Mouse (Mus musculus) MEL (cell line): ENCODE measurements at regions not wholly inside any gene's neighbourhood (a gene's known extent, or its start where the extent isn't known, plus 50 kb on each side); places are given as distances from the start of the nearest gene placed in this dataset.

ENCODE experiments used
- DNase-seq: peaks from one replicate; pipeline ENCODE4 v3.0.0; 2011; ENCODE audit warnings: low read depth, low spot score
- H3K27ac ChIP-seq: 2 replicates; pipeline ENCODE4 v1.5.1; 2012; ENCODE audit warnings: low read depth, mild to moderate bottlenecking, control low read depth, low read length, moderate library complexity; ENCODE audit not compliant: control insufficient read depth
- H3K27me3 ChIP-seq, 2 experiments: fragments of 150-350 bp in 1 of 2; sonication (generic) in 1 of 2; 2 replicates each; pipeline ENCODE4 v1.6.1; 2012; ENCODE audit warnings: low read length in 2 of 2, mild to moderate bottlenecking in 2 of 2, improper control_type of control experiment in 1 of 2, moderate library complexity in 1 of 2; ENCODE audit not compliant: insufficient read depth in 2 of 2, control insufficient read depth in 1 of 2
- H3K36me3 ChIP-seq, 2 experiments: 2 replicates each; pipeline ENCODE4 v1.6.1; 2012 to 2014; ENCODE audit warnings: low read length in 2 of 2, improper control_type of control experiment in 1 of 2, inconsistent platforms in 1 of 2, mild to moderate bottlenecking in 1 of 2; ENCODE audit not compliant: insufficient read depth in 2 of 2, control insufficient read depth in 1 of 2
- H3K4me1 ChIP-seq, 2 experiments: fragments of 150-350 bp in 1 of 2; sonication (generic) in 1 of 2; 2 replicates each; pipeline ENCODE4 v1.6.1; 2012; ENCODE audit warnings: low read length in 2 of 2, improper control_type of control experiment in 1 of 2, mild to moderate bottlenecking in 1 of 2; ENCODE audit not compliant: insufficient read depth in 2 of 2, control insufficient read depth in 1 of 2
- H3K4me3 ChIP-seq, 2 experiments: fragments of 150-350 bp in 1 of 2; sonication (generic) in 1 of 2; 2 replicates each; pipeline ENCODE4 v1.5.1; 2012; ENCODE audit warnings: low read depth in 2 of 2, low read length in 2 of 2, mild to moderate bottlenecking in 2 of 2, moderate library complexity in 2 of 2, control low read depth in 1 of 2, improper control_type of control experiment in 1 of 2; ENCODE audit not compliant: control insufficient read depth in 1 of 2, insufficient read depth in 1 of 2
- H3K79me2 ChIP-seq: 2 replicates; pipeline ENCODE4 v1.6.1; 2012; ENCODE audit warnings: mild to moderate bottlenecking, low read length, moderate library complexity; ENCODE audit not compliant: control insufficient read depth, poor library complexity, insufficient read depth
- H3K9ac ChIP-seq: 2 replicates; pipeline ENCODE4 v1.6.1; 2012; ENCODE audit warnings: low read depth, mild to moderate bottlenecking, control low read depth, low read length, moderate library complexity; ENCODE audit not compliant: control insufficient read depth, poor library complexity, severe bottlenecking
- H3K9me3 ChIP-seq: fragments of 150-350 bp; sonication (generic); replicated peaks from 2 replicates; pipeline ENCODE4 v1.6.1; 2012; ENCODE audit warnings: mild to moderate bottlenecking, low read length, improper control_type of control experiment, moderate library complexity; ENCODE audit not compliant: insufficient read depth
- CHD1 ChIP-seq: IDR thresholded peaks from 2 replicates; pipeline ENCODE4 v1.6.1; 2012; ENCODE audit warnings: low read depth, mild to moderate bottlenecking, inconsistent platforms, low read length, improper control_type of control experiment
- CTCF ChIP-seq, 3 experiments: IDR thresholded peaks in 2 of 3; conservative IDR thresholded peaks in 1 of 3; 2 replicates each; pipeline ENCODE4 v1.5.1; 2011 to 2012; ENCODE audit warnings: low read length in 3 of 3, low read depth in 2 of 3, mild to moderate bottlenecking in 2 of 3, improper control_type of control experiment in 1 of 3, inconsistent platforms in 1 of 3, mixed read lengths in 1 of 3, moderate library complexity in 1 of 3; ENCODE audit not compliant: control insufficient read depth in 1 of 3, insufficient read depth in 1 of 3, poor library complexity in 1 of 3, severe bottlenecking in 1 of 3
- E2F4 ChIP-seq: IDR thresholded peaks from 2 replicates; pipeline ENCODE4 v1.6.1; 2011; ENCODE audit warnings: low read depth, low read length, improper control_type of control experiment, borderline replicate concordance
- ELF1 ChIP-seq: IDR thresholded peaks from 2 replicates; pipeline ENCODE4 v1.6.1; 2014; ENCODE audit warnings: low read depth, mild to moderate bottlenecking, inconsistent platforms, low read length, improper control_type of control experiment, moderate library complexity
- ETS1 ChIP-seq: IDR thresholded peaks from 2 replicates; pipeline ENCODE4 v1.6.1; 2012; ENCODE audit warnings: low read depth, mild to moderate bottlenecking, inconsistent platforms, low read length, improper control_type of control experiment, moderate library complexity
- GABPA ChIP-seq: IDR thresholded peaks from 2 replicates; pipeline ENCODE4 v1.6.1; 2012; ENCODE audit warnings: low read depth, mild to moderate bottlenecking, inconsistent platforms, low read length, improper control_type of control experiment, moderate library complexity
- HCFC1 ChIP-seq: IDR thresholded peaks from 2 replicates; pipeline ENCODE4 v1.6.1; 2012; ENCODE audit warnings: low read depth, mild to moderate bottlenecking, inconsistent platforms, low read length, improper control_type of control experiment, moderate library complexity
- KAT2A ChIP-seq: conservative IDR thresholded peaks from 2 replicates; pipeline ENCODE4 v1.6.1; 2012; ENCODE audit warnings: low read depth, low read length, improper control_type of control experiment, inconsistent platforms
- MAFK ChIP-seq: IDR thresholded peaks from 2 replicates; pipeline ENCODE4 v1.6.1; 2011; ENCODE audit warnings: low read depth, mild to moderate bottlenecking, low read length, improper control_type of control experiment, borderline replicate concordance
- MAX ChIP-seq: IDR thresholded peaks from 2 replicates; pipeline ENCODE4 v1.6.1; 2011; ENCODE audit warnings: low read length, improper control_type of control experiment
- MAZ ChIP-seq: IDR thresholded peaks from 2 replicates; pipeline ENCODE4 v1.6.1; 2012; ENCODE audit warnings: low read depth, mild to moderate bottlenecking, inconsistent platforms, low read length, improper control_type of control experiment
- MEF2A ChIP-seq: IDR thresholded peaks from 2 replicates; pipeline ENCODE4 v1.6.1; 2014; ENCODE audit warnings: low read depth, mild to moderate bottlenecking, inconsistent platforms, low read length, improper control_type of control experiment; ENCODE audit not compliant: poor library complexity, insufficient replicate concordance, severe bottlenecking; ENCODE audit errors: extremely low read depth
- MXI1 ChIP-seq: IDR thresholded peaks from 2 replicates; pipeline ENCODE4 v1.6.1; 2011; ENCODE audit warnings: mild to moderate bottlenecking, low read depth, low read length, improper control_type of control experiment
- MYB ChIP-seq: IDR thresholded peaks from 2 replicates; pipeline ENCODE4 v1.6.1; 2011; ENCODE audit warnings: mild to moderate bottlenecking, low read depth, low read length, improper control_type of control experiment
- MYC ChIP-seq: IDR thresholded peaks from 2 replicates; pipeline ENCODE4 v1.6.1; 2011; ENCODE audit warnings: low read depth, mild to moderate bottlenecking, low read length, improper control_type of control experiment, moderate library complexity
- NELFE ChIP-seq: IDR thresholded peaks from 2 replicates; pipeline ENCODE4 v1.6.1; 2011; ENCODE audit warnings: low read depth, low read length, improper control_type of control experiment
- NRF1 ChIP-seq: IDR thresholded peaks from 2 replicates; pipeline ENCODE4 v1.6.1; 2014; ENCODE audit warnings: low read depth, mild to moderate bottlenecking, inconsistent platforms, low read length, improper control_type of control experiment, moderate library complexity; ENCODE audit not compliant: poor library complexity, insufficient read depth, severe bottlenecking
- POLR2A ChIP-seq, 2 experiments: IDR thresholded peaks; 2 replicates each; pipeline ENCODE4 v1.6.1; 2011 to 2012; ENCODE audit warnings: low read length in 2 of 2, mild to moderate bottlenecking in 2 of 2, control low read depth in 1 of 2, improper control_type of control experiment in 1 of 2, low read depth in 1 of 2, moderate library complexity in 1 of 2; ENCODE audit not compliant: control insufficient read depth in 1 of 2, insufficient read depth in 1 of 2, poor library complexity in 1 of 2
- RCOR1 ChIP-seq: IDR thresholded peaks from 2 replicates; pipeline ENCODE4 v1.6.1; 2012; ENCODE audit warnings: low read depth, mild to moderate bottlenecking, inconsistent platforms, low read length, improper control_type of control experiment
- SIN3A ChIP-seq: IDR thresholded peaks from 2 replicates; pipeline ENCODE4 v1.6.1; 2012; ENCODE audit warnings: low read length, improper control_type of control experiment, inconsistent platforms
- TAL1 ChIP-seq: IDR thresholded peaks from 2 replicates; pipeline ENCODE4 v1.6.1; 2012; ENCODE audit warnings: mild to moderate bottlenecking, inconsistent platforms, low read length, moderate library complexity, mixed read lengths
- TBP ChIP-seq: IDR thresholded peaks from 2 replicates; pipeline ENCODE4 v1.8.0; 2011; ENCODE audit warnings: low read depth, low read length, improper control_type of control experiment
- UBTF ChIP-seq: IDR thresholded peaks from 2 replicates; pipeline ENCODE4 v1.6.1; 2012; ENCODE audit warnings: low read depth, mild to moderate bottlenecking, inconsistent platforms, low read length, improper control_type of control experiment, moderate library complexity, borderline replicate concordance; ENCODE audit not compliant: insufficient read depth
- USF1 ChIP-seq: IDR thresholded peaks from 2 replicates; pipeline ENCODE4 v1.6.1; 2014; ENCODE audit warnings: low read depth, mild to moderate bottlenecking, inconsistent platforms, low read length, improper control_type of control experiment, moderate library complexity
- ZKSCAN1 ChIP-seq: IDR thresholded peaks from 2 replicates; pipeline ENCODE4 v1.6.1; 2012; ENCODE audit warnings: low read depth, mild to moderate bottlenecking, inconsistent platforms, low read length, improper control_type of control experiment, moderate library complexity
- ZNF384 ChIP-seq: IDR thresholded peaks from 2 replicates; pipeline ENCODE4 v1.6.1; 2012; ENCODE audit warnings: low read depth, mild to moderate bottlenecking, inconsistent platforms, low read length, improper control_type of control experiment

DNA sequence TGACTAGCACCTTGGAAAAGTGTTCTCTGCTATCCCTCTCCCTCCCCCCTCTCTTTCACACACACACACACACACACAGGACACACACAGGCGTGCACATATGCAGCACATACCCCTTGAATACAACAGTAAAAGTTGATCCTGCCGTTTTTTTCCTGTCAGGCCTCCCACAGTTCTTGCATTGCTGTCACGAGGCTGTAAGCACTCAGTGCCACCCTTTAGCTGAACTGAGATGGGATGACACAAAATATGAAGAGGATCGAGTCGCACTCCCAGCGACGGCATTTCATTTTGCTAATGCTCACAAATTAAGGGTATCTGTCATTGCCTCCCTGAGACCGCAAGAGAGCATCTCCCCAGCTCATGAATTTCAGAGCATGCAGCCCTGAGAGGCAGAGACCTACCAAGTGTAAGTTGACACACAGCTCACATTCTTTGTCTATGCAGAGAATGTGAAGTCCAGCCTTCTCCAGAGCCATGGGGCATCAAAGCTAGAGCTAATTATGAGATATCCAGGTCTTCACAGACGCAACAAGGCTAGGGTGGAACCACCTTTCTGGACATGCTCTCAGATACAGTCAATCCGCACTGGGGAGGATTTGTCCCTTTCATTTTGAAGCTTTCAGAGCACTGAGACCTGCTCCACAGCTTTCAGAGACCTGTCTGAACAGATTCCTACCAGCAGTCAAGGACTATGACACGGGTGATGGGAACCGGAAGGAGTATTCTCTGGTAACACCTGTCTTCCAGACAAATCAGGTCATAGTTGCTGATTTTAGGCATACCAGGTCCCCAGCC lies 152.3 kb downstream of the Cmpk2 start:
- Histone ChIP-seq H3K79me2 (no peaks in the 10 kb centered on the region), H3K4me1 (no peaks in the 10 kb centered on the region), H3K4me3 (no peak overlapping the region), H3K36me3 (no peaks in the 10 kb centered on the region), H3K9ac (no peak overlapping the region), H3K27ac (no peak overlapping the region), H3K9me3 (no peaks in the 10 kb centered on the region), H3K27me3 (no peaks in the 10 kb centered on the region)
- no peak for DNase-seq
- TF ChIP-seq CTCF (IDR thresholded peaks at IDR 0.05 in 2 of 3, conservative IDR thresholded peaks at IDR 0.05 in 1 of 3; ENCODE audit: control insufficient read depth in 1 of 3, insufficient read depth in 1 of 3, low read depth in 2 of 3, low read length in 3 of 3, poor library complexity in 1 of 3, severe bottlenecking in 1 of 3) (no peak), ELF1 (no peak), SIN3A (no peak), E2F4 (no peak), MAX (no peak), UBTF (no peak), CHD1 (no peak), NELFE (no peak), POLR2A (IDR thresholded peaks at IDR 0.05; ENCODE audit: control insufficient read depth in 1 of 2, insufficient read depth in 1 of 2, low read depth in 1 of 2, low read length in 2 of 2, poor library complexity in 1 of 2) (no peak), GABPA (no peak), MYC (no peak)

DNA sequence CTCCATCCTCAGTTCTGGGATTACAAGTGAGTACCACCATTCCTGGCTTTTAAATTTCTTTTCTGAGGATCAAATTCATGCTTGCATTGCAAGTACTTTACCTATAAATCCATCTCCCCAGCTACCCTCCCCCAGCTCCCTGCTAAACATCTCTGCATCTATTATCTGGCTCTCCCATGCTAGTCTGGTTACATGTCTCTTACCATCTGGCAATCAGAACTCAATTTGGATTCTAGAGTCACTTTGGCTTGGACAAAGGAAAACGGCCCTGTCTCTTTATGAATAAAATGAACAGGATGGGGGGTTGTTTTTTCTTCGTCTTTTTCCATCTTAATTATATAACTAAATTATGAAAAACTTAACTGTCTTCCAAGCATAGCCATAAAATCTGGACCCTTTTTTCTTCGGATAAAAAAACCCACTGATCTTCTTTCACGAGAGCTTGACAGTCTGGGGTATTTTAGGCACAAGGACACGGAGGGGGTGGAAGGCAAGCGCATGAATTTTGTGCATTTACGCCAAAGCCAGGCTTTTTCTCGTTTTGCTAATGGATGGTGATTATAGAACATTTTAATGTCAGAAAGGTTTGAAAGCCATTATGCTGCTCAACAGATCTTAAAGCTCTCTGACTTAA lies 151.6 kb downstream of the Cmpk2 start:
- H3K9ac ChIP-seq = no peak overlapping the region

DNA sequence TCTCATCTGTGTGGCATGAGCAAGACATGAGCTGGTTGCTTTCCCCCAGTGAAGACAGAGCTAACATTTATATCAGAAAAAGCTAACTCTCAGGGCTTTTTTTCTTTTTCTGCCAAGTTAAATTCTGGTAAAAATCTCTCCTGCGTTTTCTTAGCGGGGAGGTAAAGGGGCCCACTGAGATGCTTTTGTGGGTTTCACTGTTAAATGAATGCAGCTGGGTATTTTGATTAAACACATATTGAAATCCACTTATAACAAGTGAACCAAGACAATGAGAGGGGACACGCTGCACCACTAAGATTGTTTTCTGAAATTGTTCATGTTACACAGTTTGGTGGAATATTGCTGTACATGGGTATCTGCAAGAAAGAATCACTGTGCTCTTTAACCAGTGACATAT lies 149.0 kb downstream of the Cmpk2 start:
- no peaks in the 10 kb centered on the region for H3K36me3 ChIP-seq
- H3K79me2 ChIP-seq = no peaks in the 10 kb centered on the region
- H3K4me1 ChIP-seq = no peaks in the 10 kb centered on the region
- no peak for DNase-seq
- no peak overlapping the region for H3K9ac ChIP-seq
- H3K9me3 ChIP-seq = no peaks in the 10 kb centered on the region
- no peaks in the 10 kb centered on the region for H3K27me3 ChIP-seq
- H3K4me3 ChIP-seq = no peak overlapping the region
- no peak overlapping the region for H3K27ac ChIP-seq
- no peak for TF ChIP-seq MYB
- no peak for TF ChIP-seq ZNF384
- no peak for TF ChIP-seq MAFK
- TF ChIP-seq E2F4 = no peak
- no peak for TF ChIP-seq ZKSCAN1
- TF ChIP-seq USF1 = no peak
- TF ChIP-seq MEF2A = no peak
- TF ChIP-seq NRF1 = no peak
- TF ChIP-seq MXI1 = no peak
- TF ChIP-seq MAX = no peak
- TF ChIP-seq RCOR1 = no peak
- no peak for TF ChIP-seq UBTF
- TF ChIP-seq MYC = no peak
- TF ChIP-seq MAZ = no peak

More for the DNA sequence above, 151.6 kb downstream of the Cmpk2 start:
- no peak for DNase-seq
- Histone ChIP-seq H3K36me3 (no peaks in the 10 kb centered on the region), H3K9me3 (no peaks in the 10 kb centered on the region), H3K27me3 (no peaks in the 10 kb centered on the region), H3K4me3 (no peak overlapping the region), H3K79me2 (no peaks in the 10 kb centered on the region), H3K4me1 (no peaks in the 10 kb centered on the region), H3K27ac (no peak overlapping the region)
- TF ChIP-seq HCFC1 = no peak
- TF ChIP-seq MXI1 = no peak
- no peak for TF ChIP-seq KAT2A
- no peak for TF ChIP-seq TAL1
- no peak for TF ChIP-seq ETS1
- TF ChIP-seq TBP = no peak
- TF ChIP-seq MYC = no peak
- no peak for TF ChIP-seq RCOR1
